16 mouse cellular contexts compared by ENCODE assay signal in genomic region chr12:81856696-81857095, GRCm38 (mm10). TPM values are rescaled to one million over a fixed set of nuclear protein-coding genes. Genes with fewer than 3 reads are reported as not detected.
A peak's percentile ranks its signal among the peaks of the same experiment; 100 is the strongest.
DNase-seq lines count a peak whose midpoint lies in the region; ATAC-seq and TF ChIP-seq lines count a peak whose summit lies in the region.
"Had no signal": no experiment of that assay in that cellular context is flagged by ENCODE, and none has a peak within 500 bp of the region (broad histone marks: within the 10 kb centered on the region; RNA-seq: fewer than 3 reads in every experiment).

No protein-coding gene starts in this region.

- no peak for TF ChIP-seq CTCF in gastrocnemius, adult 2 months (IDR thresholded peaks at IDR 0.05)
- no peak for TF ChIP-seq CTCF in liver, adult 2 months (IDR thresholded peaks at IDR 0.05; ENCODE audit: low read depth, low read length)
- no peak for TF ChIP-seq CTCF in lung, postnatal 0 days (IDR thresholded peaks at IDR 0.05)

- WGBS in liver, adult 2 months = 33% methylated on average over 4 of the region's 4 CpGs
- WGBS in liver, embryonic 12.5 days (ENCODE audit: insufficient replicate concordance) = 43% methylated on average over 4 of the region's 4 CpGs
- 60% methylated on average over 4 of the region's 4 CpGs for WGBS in lung, postnatal 0 days

- no peak for ATAC-seq in liver, embryonic 12.5 days
- no peak for ATAC-seq in lung, postnatal 0 days
- ATAC-seq: hindbrain, postnatal 0 days; midbrain, embryonic 16.5 days had no signal

- H3K27me3 ChIP-seq in liver, adult 2 months (ENCODE audit: control insufficient read depth, insufficient read depth, low read length) = no peaks in the 10 kb centered on the region
- peaks cover 68% of the 10 kb centered on the region for H3K27me3 ChIP-seq in liver, embryonic 12.5 days (replicated peaks)
- no peaks in the 10 kb centered on the region for H3K27me3 ChIP-seq in lung, postnatal 0 days (replicated peaks; ENCODE audit: insufficient read depth, low read length)
- H3K27me3 ChIP-seq: embryonic facial prominence, embryonic 12.5 days; lung, embryonic 15.5 days; neural tube, embryonic 13.5 days had no signal

- intact Hi-C loops in gastrocnemius, adult 2 months (cut with DNase I) = loop anchor here (5.0 kb wide), 1 partner anchor 59 kb away; no protein-coding TSS in a partner anchor

- peak; percentile 29 for DNase-seq in gastrocnemius, adult 2 months
- DNase-seq in gastrocnemius, postnatal 4 days (ENCODE audit: low spot score in 2 of 2) = no peak
- peak; percentile 90 for DNase-seq in liver, adult 2 months (ENCODE audit: extremely low read depth, low read depth, low spot score)
- peak; percentile 76 for DNase-seq in lung, postnatal 0 days (ENCODE audit: low spot score)
- DNase-seq in layer of hippocampus, adult 9-11 months = no peak
- DNase-seq in spleen, adult 18-20 months = no peak
- no peak for DNase-seq in cerebellum, postnatal 36 days
- DNase-seq: cerebellum, adult 8-10 months; thymus, postnatal 25 days had no signal

- TF ChIP-seq POLR2A in liver, adult 2 months (IDR thresholded peaks at IDR 0.05; ENCODE audit: extremely low read depth, insufficient read depth, low read length) = no peak

- peaks cover 9% of the 10 kb centered on the region for H3K4me1 ChIP-seq in liver, adult 2 months (ENCODE audit: control insufficient read depth, insufficient read depth, low read length)
- peaks cover 13% of the 10 kb centered on the region for H3K4me1 ChIP-seq in liver, embryonic 12.5 days
- H3K4me1 ChIP-seq in lung, postnatal 0 days (ENCODE audit: insufficient read depth, low read depth, low read length) = no peaks in the 10 kb centered on the region; the same call in 1 of the 2 replicates

- no peak overlapping the region for H3K4me3 ChIP-seq in gastrocnemius, adult 2 months
- H3K4me3 ChIP-seq in liver, adult 2 months (ENCODE audit: insufficient read depth, low read depth, low read length) = no peak overlapping the region
- no peak overlapping the region for H3K4me3 ChIP-seq in liver, embryonic 12.5 days
- no peak overlapping the region for H3K4me3 ChIP-seq in lung, postnatal 0 days (ENCODE audit: low read depth, low read length)
- H3K4me3 ChIP-seq: embryonic facial prominence, embryonic 12.5 days; forebrain, embryonic 12.5 days; lung, embryonic 15.5 days; neural tube, embryonic 13.5 days had no signal

- no peaks in the 10 kb centered on the region for H3K9me3 ChIP-seq in liver, embryonic 12.5 days (replicated peaks)
- H3K9me3 ChIP-seq in lung, postnatal 0 days (ENCODE audit: low read length) = no peaks in the 10 kb centered on the region
- H3K9me3 ChIP-seq: embryonic facial prominence, embryonic 12.5 days; forebrain, embryonic 12.5 days; lung, embryonic 15.5 days; neural tube, embryonic 13.5 days had no signal

- peaks cover 1% of the 10 kb centered on the region; the same call in 1 of the 2 replicates for H3K79me2 ChIP-seq in liver, adult 2 months (ENCODE audit: control insufficient read depth, insufficient read depth, low read length)

- H3K27ac ChIP-seq in gastrocnemius, adult 2 months = peak overlapping the region; percentile 54
- no peak overlapping the region for H3K27ac ChIP-seq in liver, adult 2 months (replicated peaks; ENCODE audit: insufficient read depth, low read depth, low read length)
- H3K27ac ChIP-seq in liver, embryonic 12.5 days = no peak overlapping the region
- H3K27ac ChIP-seq in lung, postnatal 0 days (ENCODE audit: low read length) = no peak overlapping the region
- H3K27ac ChIP-seq: forebrain, embryonic 12.5 days; hindbrain, postnatal 0 days; neural tube, embryonic 13.5 days had no signal

- no peak overlapping the region for H3K4me2 ChIP-seq in liver, embryonic 12.5 days
- no peak overlapping the region for H3K4me2 ChIP-seq in lung, postnatal 0 days (replicated peaks; ENCODE audit: low read depth, low read length)
- H3K4me2 ChIP-seq: embryonic facial prominence, embryonic 12.5 days; forebrain, embryonic 12.5 days; lung, embryonic 15.5 days; neural tube, embryonic 13.5 days had no signal

- TF ChIP-seq EP300 in lung, postnatal 0 days (IDR thresholded peaks at IDR 0.05) = no peak

- no peak overlapping the region for H3K9ac ChIP-seq in liver, adult 2 months (ENCODE audit: low read depth, low read length)
- no peak overlapping the region for H3K9ac ChIP-seq in liver, embryonic 12.5 days
- no peak overlapping the region for H3K9ac ChIP-seq in lung, postnatal 0 days (replicated peaks; ENCODE audit: low read depth)
- H3K9ac ChIP-seq: embryonic facial prominence, embryonic 12.5 days; forebrain, embryonic 12.5 days; lung, embryonic 15.5 days; neural tube, embryonic 13.5 days had no signal

- H3K36me3 ChIP-seq in liver, adult 2 months (ENCODE audit: control insufficient read depth, insufficient read depth, low read length) = no peaks in the 10 kb centered on the region
- no peaks in the 10 kb centered on the region for H3K36me3 ChIP-seq in liver, embryonic 12.5 days
- H3K36me3 ChIP-seq in lung, postnatal 0 days (ENCODE audit: insufficient read depth, low read length) = no peaks in the 10 kb centered on the region
- H3K36me3 ChIP-seq: embryonic facial prominence, embryonic 12.5 days; forebrain, embryonic 12.5 days; lung, embryonic 15.5 days; neural tube, embryonic 13.5 days had no signal

RNA-seq across cellular contexts. Expression of gene Pcnx, which starts 3.1 kb away (rescaled TPM):
- total RNA-seq in gastrocnemius, adult 2 months (2021) = 10 to 100 TPM; 50.3 to 51.3 TPM
- 10 to 100 TPM; 56.4 to 66.9 TPM for total RNA-seq in gastrocnemius, postnatal 4 days (2021)
- 14.5 and 20.7 TPM in 2 replicates for total RNA-seq in liver, adult 2 months (2014; rRNA removed)
- 9.5 and 10.6 TPM in 2 replicates for polyA plus RNA-seq in liver, adult 2 months (2012; rRNA removed)
- 2.7 TPM in 2 replicates for polyA plus RNA-seq in liver, embryonic 12.5 days (2016; fragmentation: Nextera tagmentation; extraction: Ambion mirVana)
- 12.8 and 13.5 TPM in 2 replicates for polyA plus RNA-seq in lung, postnatal 0 days (2015; fragmentation: Nextera tagmentation; extraction: Ambion mirVana)

Comparison
In these comparisons a context has a peak if more than half of its experiments do, and no peak if none do; other contexts are left out.
1. DNase-seq: peak in gastrocnemius, adult 2 months (single experiment), liver, adult 2 months (single experiment) and lung, postnatal 0 days (single experiment); none in gastrocnemius, postnatal 4 days (0 of 2), layer of hippocampus, adult 9-11 months (single experiment), spleen, adult 18-20 months (0 of 2) and cerebellum, postnatal 36 days (0 of 2).